Mouse (Mus musculus) cerebellum, postnatal 36 days (tissue): Measurements from ENCODE around the gene Grik4.
"Not testable (repeated sequence)": the region's sequence is repeated elsewhere in the genome, so short reads cannot be mapped to it uniquely, and the experiment has no call there.

Source experiments
- DNase-seq, 2 experiments: peaks; one replicate each; pipeline ENCODE4 v3.0.0; 2021 to 2022; ENCODE audit warnings: mixed read lengths in 2 of 2

Gene Grik4

DNA sequence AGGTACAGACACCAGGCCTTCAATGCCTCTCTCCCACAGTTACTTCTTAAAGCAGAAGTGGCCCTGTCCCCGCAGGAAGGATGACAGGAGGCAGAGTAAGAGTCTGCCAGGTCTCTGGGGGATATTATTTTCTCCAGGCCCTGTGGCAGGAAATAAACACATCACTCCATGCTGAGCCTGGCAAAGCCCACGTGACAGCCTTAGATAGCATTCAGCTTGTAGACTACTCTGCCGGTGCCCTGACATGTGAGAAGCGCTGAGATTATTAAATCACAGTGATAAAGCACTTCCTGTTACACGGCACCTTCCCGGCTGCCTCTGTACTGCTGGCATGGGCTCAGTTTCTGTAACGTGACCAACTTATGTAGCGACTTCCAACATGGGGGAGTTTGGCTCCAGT lies 148.4 kb downstream of the Grik4 start:
- DNase-seq: no peak

DNA sequence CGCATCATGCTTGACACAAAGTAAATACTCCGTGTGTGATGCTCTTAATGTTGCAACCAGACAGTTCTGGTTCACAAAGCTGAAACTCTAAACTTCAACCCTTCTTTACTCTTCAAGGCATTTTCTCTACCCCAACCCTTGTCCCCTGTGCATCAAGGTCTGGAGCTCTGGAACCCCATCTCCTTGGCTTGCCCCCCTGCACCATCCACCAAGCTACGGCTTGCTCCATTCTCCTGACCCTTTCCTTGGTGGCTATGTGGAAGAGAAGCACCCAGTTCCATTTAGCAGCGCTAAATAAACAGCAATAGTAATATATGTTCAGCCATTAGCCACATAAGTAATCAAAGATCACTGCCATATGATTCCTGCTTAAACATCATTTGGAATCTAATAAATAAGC lies 150.3 kb downstream of the Grik4 start:
- DNase-seq: no peak

DNA sequence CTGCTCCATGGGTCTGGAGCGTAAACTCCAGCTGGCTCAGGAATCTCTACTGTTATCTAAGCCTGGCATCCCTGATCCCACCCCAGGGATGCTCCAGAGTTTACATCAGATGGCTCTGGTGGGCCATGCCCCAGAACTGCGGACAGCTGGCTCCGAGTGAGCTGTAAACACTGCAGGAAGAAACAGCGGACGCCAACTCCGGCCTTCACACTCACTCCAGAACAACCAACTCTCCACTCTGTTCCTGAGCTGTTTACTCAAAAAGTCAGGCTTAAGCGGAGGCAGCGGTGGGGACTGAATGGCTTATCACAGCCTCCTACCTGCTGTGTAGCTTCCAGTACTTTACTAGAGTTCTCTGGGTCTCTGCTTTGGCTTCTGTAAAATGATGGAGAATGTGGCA lies 150.7 kb downstream of the Grik4 start:
- DNase-seq: no peak

DNA sequence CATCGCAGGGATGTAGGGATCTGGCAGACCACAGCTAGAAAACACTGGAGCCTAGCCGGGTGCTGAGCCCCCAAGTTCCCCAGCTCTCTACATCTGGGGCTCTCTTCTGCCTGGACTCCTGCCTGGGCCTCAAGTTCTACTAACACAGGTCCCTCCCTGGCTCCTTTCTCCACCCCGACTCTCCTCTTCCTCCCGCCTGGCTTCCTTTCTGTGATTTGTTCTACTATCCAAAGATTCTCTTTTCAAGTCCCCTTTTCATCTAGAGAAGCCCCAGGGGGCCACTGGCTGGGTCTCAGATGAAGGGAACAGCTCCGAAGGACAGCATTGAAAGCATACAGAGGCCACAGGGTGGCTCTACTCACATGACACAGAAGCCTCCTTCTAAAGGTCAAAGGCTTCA lies 151.9 kb downstream of the Grik4 start:
- no peak for DNase-seq

DNA sequence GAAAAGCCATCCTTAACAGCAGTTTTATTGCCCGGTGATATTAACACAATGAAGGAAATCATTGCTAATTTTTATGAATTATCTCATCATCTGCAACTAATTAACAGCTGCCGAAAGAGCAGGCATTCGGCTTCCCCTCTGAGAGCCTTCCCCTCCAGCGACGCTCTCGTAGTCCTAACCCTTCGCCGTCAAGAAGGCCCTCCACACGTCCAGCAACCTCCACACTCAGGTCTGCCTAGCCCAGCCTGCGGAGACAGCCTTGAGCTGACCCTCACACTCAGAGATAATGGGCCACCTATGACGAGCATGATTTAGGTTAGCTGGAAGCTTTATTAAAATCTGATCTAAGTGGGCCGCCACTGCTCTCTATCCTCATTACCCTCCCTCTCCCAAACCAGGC lies 152.5 kb downstream of the Grik4 start:
- DNase-seq: no peak

DNA sequence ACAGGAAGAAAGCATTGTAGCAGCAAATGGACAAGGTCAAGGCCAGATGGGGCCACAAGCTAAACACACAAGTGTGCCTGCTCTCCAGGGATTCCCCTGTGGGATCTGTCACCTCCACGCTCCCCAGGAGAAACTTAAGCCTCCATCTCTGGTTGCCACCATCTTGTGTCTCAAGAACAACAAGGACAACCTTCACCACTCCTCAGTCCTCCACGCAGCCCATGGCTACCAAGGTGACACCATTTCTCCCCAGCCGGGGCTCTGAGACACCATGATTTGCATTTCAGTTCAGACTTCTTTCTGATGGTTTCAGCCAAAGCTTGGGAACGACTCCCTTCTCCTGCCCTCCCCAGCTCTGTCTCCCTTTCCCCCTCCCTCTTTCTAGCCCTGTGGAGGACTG lies 152.9 kb downstream of the Grik4 start:
- DNase-seq: no peak

DNA sequence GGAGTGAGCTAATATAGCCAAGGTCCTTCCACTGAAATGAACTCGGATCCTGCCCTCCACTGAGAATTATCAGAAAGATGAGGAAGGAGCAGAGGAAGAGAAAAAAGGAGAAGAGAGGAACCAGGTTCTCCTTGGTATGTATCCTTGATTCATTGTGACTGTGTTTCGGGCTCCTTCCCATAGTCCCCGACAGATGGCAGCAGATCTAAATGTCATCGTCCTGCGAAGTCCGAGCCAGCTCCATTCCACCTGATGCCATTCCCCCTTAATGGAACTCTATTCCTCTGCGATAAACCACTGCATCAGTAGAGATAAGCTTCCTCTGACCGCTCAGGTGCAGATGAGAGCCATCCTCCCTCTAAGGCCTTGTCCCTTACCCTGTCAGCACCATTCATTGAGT lies 155.8 kb downstream of the Grik4 start:
- DNase-seq: peak; percentile 42 to 61

DNA sequence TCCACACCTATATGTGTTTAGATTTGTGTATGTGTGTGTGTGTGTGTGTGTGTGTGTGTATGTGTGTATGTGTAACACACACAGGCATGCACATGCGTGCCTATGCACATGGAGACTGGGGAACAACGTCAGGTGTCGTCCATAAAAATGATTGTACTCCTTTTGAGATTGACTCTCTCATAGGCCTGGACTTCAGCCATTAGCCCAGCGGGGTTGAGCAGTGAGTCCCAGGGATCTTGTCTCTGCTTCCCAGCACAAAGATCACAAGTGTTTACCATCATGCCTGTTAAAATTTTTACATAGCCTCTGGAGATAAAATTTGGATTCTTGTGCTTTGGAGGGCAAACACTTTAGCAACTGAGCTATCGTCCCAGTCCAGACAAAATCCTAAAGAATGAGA lies 157.4 kb downstream of the Grik4 start:
- DNase-seq: no peak

DNA sequence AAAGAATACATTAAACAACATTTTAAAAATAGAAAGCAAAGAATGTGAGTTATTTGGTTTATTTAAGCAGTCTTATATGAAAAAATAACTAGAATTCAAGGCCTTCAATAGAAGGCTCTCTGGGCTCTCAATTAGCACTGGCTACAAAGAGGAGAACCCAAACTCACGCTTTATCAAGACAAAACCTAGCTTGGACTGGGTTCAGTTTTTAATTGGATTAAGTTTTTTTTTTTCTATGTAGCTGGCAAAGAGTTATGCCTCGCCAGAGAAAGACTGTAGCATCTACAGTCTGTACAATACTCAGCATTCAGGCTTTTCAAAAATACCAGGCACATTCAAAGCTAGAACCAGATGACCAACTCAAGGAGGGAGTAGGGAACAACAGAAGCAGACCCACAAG lies 158.0 kb downstream of the Grik4 start:
- no peak for DNase-seq

DNA sequence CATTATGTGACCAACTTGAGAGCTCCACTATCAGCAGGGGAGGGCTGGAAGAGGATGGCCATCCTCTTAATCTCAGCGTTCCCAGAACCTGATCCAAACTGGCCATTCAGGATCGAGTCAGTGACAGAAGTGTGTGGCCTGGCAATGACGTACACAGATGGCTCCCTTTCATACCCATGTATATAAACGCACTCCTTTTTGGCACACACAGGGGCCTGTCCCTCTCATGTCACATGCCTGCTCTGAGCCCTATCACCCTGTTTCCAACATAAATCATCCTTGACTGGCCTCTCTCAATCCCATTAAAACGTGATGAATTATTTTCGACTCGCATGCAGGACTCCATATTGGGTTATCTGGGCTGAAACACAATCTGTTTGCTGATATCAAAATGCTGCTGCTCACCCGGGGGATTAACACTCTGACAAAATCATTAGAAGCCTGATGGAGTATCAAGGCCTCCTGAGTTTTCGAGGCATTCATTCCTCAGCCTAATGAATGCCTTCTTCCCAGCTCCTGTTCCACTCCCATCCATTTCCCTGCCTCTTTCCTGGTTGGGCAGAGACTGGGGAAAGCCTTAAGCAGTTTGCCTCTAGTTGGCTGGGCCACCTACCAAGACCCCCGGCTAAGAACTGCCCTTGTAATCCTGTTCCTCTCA lies 159.0 kb downstream of the Grik4 start:
- no peak for DNase-seq

DNA sequence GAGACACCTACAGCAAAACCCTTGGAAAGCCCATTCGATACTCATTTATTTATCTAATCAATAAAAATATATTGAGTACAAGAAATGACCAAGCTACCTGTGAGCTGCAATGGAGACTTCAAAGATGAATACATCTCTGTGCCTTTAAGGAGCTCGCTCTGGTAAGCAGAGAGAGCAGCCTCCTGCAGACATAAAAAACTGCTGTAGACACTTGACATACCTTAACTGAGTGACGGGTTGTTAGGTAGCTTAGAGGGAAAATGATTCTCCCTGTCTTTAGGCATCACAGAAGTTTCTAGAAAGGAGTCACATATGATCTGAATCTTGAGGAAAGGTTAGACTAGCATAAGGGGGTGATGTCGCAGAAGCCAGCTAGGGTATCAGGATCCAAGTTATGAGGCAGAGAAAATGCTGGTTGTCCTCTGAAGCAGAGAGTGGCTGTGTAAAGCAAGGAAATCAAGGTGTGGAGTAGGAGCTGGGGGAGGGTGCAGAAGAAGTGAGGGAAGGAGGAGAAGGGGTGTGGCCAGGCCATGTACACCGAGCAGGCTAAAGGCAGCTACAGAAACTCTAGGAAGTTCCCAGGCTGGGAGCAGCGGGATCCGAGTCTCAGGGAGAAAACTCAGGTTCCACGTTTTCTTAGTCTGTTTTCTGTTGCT lies 160.9 kb downstream of the Grik4 start:
- DNase-seq: no peak

DNA sequence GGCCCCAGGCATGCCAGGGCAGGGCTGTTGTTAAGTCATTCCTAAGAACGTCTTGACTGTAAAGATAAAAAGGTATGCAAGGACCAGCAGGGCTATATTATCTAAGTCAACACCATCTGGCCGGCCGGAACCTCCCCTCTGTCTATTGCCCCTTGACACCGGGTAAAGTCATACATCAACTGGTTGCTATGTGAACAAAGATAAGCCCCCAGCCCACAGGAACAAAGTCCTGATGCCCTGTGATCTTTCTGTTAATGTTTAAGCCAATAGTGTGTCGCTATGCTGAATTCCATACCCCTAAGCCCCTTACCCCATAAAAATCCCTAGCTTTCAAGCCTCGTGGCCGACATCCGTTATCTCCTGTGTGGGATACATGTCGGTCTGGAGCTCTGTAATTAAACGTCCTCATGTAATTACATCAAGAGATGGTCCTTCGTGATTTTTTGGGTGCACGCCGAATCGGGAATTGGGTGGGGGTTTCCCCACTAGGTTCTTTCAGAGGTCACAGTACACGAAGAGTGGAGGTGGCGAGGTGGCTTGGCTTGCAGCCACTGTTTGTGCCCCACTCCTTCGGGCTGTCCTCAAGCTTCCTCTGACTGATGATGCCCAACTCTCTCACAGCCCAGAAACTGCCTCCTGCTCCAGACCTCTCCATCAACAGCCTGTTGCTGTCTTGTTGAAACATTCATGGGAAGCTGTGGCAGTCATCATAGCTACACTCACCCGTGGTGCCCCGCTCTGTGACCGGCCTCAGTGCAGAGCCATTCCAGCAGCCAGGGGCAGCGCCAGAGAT lies 165.6 kb downstream of the Grik4 start:
- not testable (repeated sequence) for DNase-seq

DNA sequence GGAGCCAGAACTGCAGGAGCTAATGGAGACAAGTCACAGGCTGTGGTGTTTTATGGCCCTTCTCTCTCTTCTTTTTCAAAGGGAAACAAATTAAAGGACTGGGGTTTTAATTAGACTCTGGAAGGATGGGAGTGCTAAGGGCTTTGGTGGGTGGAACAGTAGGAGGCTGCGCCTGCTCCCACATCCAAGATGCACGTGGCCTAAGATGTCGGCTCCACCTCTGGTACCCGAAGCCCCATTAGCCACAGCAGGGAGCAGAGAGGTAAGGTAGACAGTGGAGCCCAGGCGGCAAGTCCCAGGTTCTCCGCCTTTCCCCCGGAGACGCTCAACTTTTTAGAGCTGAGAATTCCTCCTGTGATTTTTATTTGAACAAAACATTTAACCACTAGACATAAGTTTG lies 166.4 kb downstream of the Grik4 start:
- DNase-seq: no peak

DNA sequence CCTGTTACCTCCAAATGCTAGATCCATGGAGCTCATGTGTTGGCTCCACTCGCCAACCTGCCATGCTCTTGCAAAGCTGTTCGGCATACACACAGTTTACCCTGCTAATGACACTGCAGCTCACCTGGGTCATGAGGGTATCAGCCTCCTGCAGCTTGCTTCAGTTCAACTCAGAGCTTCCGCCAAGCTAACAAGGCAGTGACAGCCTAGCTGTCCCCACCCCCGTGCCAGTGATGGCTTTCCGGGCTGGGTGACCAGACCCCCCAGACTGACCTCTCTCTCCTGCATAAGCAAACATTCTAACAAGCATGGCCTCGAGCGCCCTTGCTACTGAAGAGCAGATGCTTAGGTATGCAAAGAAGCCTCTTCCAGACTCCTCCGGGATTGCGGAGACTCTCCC lies 167.5 kb downstream of the Grik4 start:
- no peak for DNase-seq

DNA sequence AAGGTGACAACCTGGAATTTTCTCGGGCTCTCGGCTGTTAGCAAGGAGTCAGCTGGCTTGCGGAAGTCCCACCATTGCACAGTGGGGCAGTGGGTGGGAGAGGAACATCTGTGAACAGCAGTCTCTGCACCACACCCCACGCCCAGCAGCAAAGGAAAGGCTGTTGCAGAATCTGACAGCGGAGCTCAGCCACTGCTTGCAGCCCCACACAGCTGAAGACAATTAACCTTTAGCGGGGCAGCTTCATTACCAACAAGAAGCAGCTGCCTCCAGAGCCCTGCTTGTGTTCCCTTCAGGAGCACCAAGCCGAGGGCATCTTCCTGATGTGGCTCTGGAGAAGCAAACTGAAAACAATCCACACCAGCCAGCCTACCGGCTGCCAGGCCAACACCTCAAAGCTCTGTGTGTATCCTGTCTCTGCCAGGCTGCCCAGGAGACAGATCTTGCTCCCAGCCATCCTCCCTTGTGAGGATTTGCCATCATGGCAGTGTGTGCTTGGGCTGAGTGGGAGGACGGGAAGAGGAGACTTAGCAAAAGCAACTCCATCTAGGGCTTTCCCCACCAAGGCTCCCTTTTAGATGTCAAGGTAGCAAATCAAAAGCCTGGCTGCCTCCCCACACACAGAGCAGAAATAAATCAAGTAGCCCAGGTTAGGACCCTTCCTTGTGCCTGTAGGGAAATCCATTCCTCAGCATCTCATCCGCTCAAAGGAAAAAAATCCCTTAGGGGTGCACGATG lies 179.3 kb downstream of the Grik4 start:
- DNase-seq: no peak

DNA sequence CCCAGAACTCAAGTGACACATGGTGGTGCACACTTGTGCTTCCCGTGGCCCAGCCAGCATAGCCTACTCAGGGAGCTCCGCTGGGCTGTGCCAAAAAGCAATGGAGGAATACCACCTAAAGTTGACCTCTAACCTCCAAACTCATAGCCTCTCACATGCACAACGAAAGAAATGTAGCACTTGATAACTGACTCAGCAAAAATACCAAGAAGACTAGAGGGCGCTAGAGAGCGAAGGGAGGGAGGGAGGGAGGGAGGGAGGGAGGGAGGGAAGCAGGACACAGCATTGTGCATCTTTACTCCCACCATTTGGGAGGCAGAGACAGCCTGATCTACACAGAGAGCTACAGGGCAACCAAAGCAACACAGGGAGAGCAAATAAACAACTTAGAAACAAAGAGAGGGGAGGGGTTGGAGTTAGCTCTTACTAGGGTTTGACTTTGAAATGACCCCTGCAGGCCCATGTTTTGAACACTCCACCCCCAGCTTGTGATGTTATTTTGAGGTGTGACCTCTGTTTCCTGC lies 185.5 kb downstream of the Grik4 start:
- DNase-seq: no peak

DNA sequence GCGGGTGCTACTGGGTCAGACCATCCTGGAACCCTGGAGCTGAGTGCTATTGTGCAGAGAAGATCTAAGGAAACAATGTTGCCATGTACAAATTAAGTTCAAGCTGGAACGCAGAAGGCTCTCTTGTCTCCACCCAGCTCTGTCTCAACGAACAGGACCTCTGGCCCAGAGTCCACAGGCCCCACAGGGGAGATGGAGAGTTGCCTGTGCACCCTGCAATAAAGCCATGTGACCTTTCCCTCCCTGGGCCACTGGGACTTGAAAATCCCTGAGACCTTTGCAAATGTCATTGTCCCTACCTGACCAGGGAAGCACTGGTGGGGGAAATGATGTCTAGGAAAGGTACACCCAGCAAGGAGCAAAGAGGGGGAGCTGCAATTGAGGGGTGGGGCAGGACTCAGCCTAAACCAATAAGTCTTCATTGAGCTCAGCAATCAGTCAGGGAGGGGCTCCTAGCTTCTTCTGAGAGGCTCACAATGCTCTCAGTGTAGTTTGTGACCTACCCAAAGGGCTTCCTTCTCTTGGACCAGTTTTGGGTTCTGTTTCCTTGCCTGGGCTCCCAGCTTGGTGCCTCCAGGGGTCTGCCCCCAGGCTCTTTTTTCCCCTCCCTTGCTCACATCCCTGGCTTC lies 187.2 kb downstream of the Grik4 start:
- no peak for DNase-seq

DNA sequence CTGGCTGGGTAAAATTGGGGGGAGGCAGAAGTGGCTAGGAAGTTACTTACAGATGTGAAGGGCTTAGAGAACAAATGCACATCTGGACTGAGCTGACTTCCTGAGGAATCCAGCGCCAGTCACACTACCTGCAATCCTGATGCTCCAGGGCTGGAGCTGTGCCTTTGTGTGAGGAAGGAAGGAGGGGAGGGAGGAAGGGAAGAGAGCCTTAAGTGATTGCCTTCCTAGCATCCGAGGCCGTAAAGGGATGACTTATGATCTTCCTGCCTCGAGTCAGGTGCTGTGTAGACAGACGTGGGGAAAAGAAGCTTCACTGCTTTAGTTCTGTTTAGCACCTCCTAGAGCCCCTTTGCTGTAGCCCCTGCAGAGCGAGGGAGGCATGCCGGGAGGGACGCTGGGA lies 189.6 kb downstream of the Grik4 start:
- DNase-seq: no peak

DNA sequence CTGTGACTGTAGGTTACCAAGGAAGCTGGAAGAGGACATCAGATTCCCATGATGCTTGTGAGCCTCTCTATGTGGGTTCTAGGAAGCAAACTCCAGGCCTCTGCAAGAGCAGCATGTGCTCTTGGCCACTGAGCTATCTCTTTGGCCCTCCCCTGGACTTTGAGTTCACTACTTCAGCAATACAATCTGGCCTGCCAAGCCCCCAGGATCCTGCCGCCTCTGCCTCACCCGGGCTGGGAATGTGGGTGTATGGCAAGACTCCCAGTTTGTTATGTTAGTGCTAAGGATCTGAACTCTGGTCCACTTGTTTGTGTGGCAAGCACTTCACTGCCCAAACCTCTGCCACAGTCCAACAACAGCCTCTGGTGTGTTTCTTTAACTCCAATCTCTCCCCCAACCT lies 193.1 kb downstream of the Grik4 start:
- DNase-seq: no peak

DNA sequence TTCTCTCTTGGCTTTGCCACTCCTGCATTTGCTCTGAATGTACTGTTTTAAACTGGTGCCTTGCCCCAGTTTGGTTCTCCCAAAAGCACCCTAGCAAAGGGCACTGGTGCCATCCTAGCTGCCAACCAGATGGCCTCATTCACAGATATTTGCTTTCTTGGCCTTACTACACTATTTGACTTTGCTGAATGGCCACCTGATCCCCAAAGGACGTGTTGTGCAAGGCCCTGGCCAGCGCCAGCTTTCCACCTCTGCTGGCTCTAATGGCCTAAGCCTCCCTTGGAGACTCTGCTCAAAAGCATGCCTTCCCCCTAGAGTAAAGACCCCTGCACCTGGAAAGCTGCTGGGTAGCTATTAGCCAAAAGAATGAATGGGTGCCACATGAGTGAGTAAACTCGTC lies 194.1 kb downstream of the Grik4 start:
- DNase-seq: no peak

DNA sequence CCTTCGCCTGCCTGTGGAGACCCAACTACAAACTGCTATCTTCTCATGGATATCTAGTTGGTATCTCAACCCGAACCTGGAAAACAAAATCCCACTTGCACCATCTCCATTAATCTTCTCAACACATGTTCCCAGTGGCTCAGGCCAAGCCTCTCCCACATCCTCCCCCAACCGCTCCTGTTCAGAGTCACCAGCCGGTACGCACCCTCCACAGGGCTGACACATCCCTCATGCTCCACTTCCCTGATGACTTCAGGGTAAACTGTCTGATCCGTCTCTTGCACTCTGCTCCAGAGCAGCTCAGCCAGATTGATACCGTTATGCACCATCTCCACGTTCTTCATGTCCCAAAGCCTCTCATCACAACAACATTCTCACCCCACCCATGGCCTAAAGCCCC lies 198.3 kb downstream of the Grik4 start:
- DNase-seq: no peak

DNA sequence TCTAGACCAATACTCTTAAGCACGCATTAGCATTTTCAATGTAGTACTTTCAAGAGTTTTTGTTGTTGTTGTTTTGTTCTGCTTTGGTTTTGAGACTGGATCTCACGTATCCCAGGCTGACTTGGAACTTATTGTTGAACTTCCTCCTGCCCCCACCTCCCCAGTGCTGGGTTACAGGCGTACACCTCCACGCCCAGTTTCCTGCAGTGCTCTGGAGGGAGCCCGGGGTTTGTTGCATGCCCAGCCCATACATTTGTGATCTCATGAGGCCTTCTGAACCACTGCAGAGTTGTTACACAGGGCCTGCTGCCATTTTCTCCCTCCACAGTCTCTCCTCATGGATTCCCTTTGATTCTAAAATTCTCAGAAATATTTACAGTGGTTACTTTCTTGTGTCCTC lies 201.9 kb downstream of the Grik4 start:
- DNase-seq: no peak
